Comparison of ENCODE assay signal across 9 mouse cellular contexts in genomic region chr7:16885905-16886304, GRCm38 (mm10). TPM values are rescaled to one million over a fixed set of nuclear protein-coding genes. Genes with fewer than 3 reads are reported as not detected.
DNase-seq lines count a peak whose midpoint lies in the region; ATAC-seq and TF ChIP-seq lines count a peak whose summit lies in the region.
"Had no signal": no experiment of that assay in that cellular context is flagged by ENCODE, and none has a peak within 500 bp of the region (broad histone marks: within the 10 kb centered on the region; RNA-seq: fewer than 3 reads in every experiment).

No protein-coding gene starts in this region.

- no peak for TF ChIP-seq POLR2A in ES-Bruce4 (IDR thresholded peaks at IDR 0.05; ENCODE audit: insufficient read depth, low read length)

- no peak for ATAC-seq in heart, embryonic 15.5 days (replicated peaks; ENCODE audit: insufficient number of reproducible peaks, insufficient read depth, low FRiP score, low read depth)
- no peak for ATAC-seq in forebrain, embryonic 13.5 days
- ATAC-seq in limb, embryonic 15.5 days (ENCODE audit: insufficient number of reproducible peaks, low FRiP score, low TSS enrichment, low read depth), result no peak

- peaks cover 28% of the 10 kb centered on the region for H3K4me1 ChIP-seq in heart, embryonic 15.5 days (replicated peaks)
- H3K4me1 ChIP-seq in ES-Bruce4 (ENCODE audit: control insufficient read depth, insufficient read depth, low read length), result peaks cover 5% of the 10 kb centered on the region
- peaks cover 3% of the 10 kb centered on the region for H3K4me1 ChIP-seq in forebrain, embryonic 13.5 days
- peaks cover 20% of the 10 kb centered on the region for H3K4me1 ChIP-seq in limb, embryonic 15.5 days

- peak overlapping the region; percentile 31 for H3K4me3 ChIP-seq in heart, embryonic 15.5 days
- peak overlapping the region; percentile 56 for H3K4me3 ChIP-seq in ES-Bruce4 (ENCODE audit: low read depth, low read length)
- H3K4me3 ChIP-seq in forebrain, embryonic 13.5 days, result peak overlapping the region; percentile 34
- H3K4me3 ChIP-seq in limb, embryonic 15.5 days, result peak overlapping the region; percentile 32

- peak overlapping the region; percentile 39; the same call in 1 of the 2 replicates for H3K4me2 ChIP-seq in heart, embryonic 15.5 days
- H3K4me2 ChIP-seq in forebrain, embryonic 13.5 days, result peak overlapping the region; percentile 46
- H3K4me2 ChIP-seq in limb, embryonic 15.5 days, result peak overlapping the region; percentile 25; the same call in 1 of the 2 replicates

- H3K27me3 ChIP-seq in heart, embryonic 15.5 days, result peaks cover 16% of the 10 kb centered on the region
- no peaks in the 10 kb centered on the region for H3K27me3 ChIP-seq in ES-Bruce4 (ENCODE audit: control insufficient read depth, insufficient read depth, low read length, poor library complexity, severe bottlenecking)
- H3K27me3 ChIP-seq in forebrain, embryonic 13.5 days, result peaks cover 61% of the 10 kb centered on the region
- 0 out of 2 replicates have a peak, but pooled peaks cover 3% of the 10 kb centered on the region for H3K27me3 ChIP-seq in limb, embryonic 15.5 days

- WGBS in heart, embryonic 15.5 days, result 59% methylated on average over 59 of the region's 59 CpGs
- 40% methylated on average over 38 of the region's 59 CpGs for WGBS in forebrain, embryonic 13.5 days
- 62% methylated on average over 59 of the region's 59 CpGs for whole genome bisulfite sequencing in limb, embryonic 15.5 days

- H3K9me3 ChIP-seq in heart, embryonic 15.5 days (replicated peaks), result peaks cover 7% of the 10 kb centered on the region; the same call in 1 of the 2 replicates
- H3K9me3 ChIP-seq in ES-Bruce4 (replicated peaks; ENCODE audit: control insufficient read depth, insufficient read depth, low read length, poor library complexity, severe bottlenecking), result no peaks in the 10 kb centered on the region
- H3K9me3 ChIP-seq in forebrain, embryonic 13.5 days (replicated peaks), result peaks cover 12% of the 10 kb centered on the region
- peaks cover 8% of the 10 kb centered on the region; the same call in 1 of the 2 replicates for H3K9me3 ChIP-seq in limb, embryonic 15.5 days

- peaks cover 37% of the 10 kb centered on the region for H3K36me3 ChIP-seq in heart, embryonic 15.5 days
- no peaks in the 10 kb centered on the region for H3K36me3 ChIP-seq in ES-Bruce4 (ENCODE audit: control insufficient read depth, insufficient read depth, low read length, poor library complexity, severe bottlenecking)
- peaks cover 44% of the 10 kb centered on the region for H3K36me3 ChIP-seq in forebrain, embryonic 13.5 days (ENCODE audit: poor library complexity, severe bottlenecking)
- peaks cover 70% of the 10 kb centered on the region for H3K36me3 ChIP-seq in limb, embryonic 15.5 days

- H3K27ac ChIP-seq in heart, embryonic 15.5 days, result no peak overlapping the region
- no peak overlapping the region for H3K27ac ChIP-seq in ES-Bruce4 (ENCODE audit: insufficient read depth, low read length)
- H3K27ac ChIP-seq in forebrain, embryonic 13.5 days, result no peak overlapping the region
- H3K27ac ChIP-seq in limb, embryonic 15.5 days, result no peak overlapping the region

- no peak for TF ChIP-seq CTCF in ES-Bruce4 (IDR thresholded peaks at IDR 0.05; ENCODE audit: low read depth, low read length)

- no peak overlapping the region for H3K9ac ChIP-seq in heart, embryonic 15.5 days
- peak overlapping the region; percentile 61 for H3K9ac ChIP-seq in ES-Bruce4 (ENCODE audit: low read depth, poor library complexity, severe bottlenecking)
- no peak overlapping the region for H3K9ac ChIP-seq in forebrain, embryonic 13.5 days
- H3K9ac ChIP-seq in limb, embryonic 15.5 days, result no peak overlapping the region

- intact Hi-C loops in heart, postnatal 36 days (cut with DNase I), result no loop called here

- DNase-seq in heart, postnatal 36 days, result no peak
- DNase-seq in cerebellum, adult 18-20 months, result no peak
- DNase-seq in Muller cell, postnatal 12 days (ENCODE audit: inconsistent ontology term), result no peak
- no peak for DNase-seq in c-Kit-positive CD71-positive TER-119-positive erythroid progenitor cells, embryonic 14.5 days (ENCODE audit: low spot score)

- TF ChIP-seq EP300 in ES-Bruce4 (IDR thresholded peaks at IDR 0.05; ENCODE audit: insufficient read depth, low read depth, low read length), result no peak

RNA-seq across cellular contexts. Expression of gene Gng8, which starts 5.7 kb away (rescaled TPM):
- polyA plus RNA-seq in heart, embryonic 15.5 days (2015; fragmentation: Nextera tagmentation; extraction: Ambion mirVana), result 4.2 and 5.2 TPM in 2 replicates
- total RNA-seq in heart, postnatal 36 days (2021), result 1 to 10 TPM in 1 of 2 experiments, under 1 TPM in 1; 0.54 to 1.3 TPM
- 4.5 and 4.6 TPM in 2 replicates for polyA plus RNA-seq in ES-Bruce4 (2011; ENCODE audit: insufficient read depth, insufficient read length, low read depth, missing spikeins)
- polyA plus RNA-seq in forebrain, embryonic 13.5 days (2015; fragmentation: Nextera tagmentation; extraction: Ambion mirVana), result 9.2 and 18.2 TPM in 2 replicates
- 11.8 and 15.0 TPM in 2 replicates for polyA plus RNA-seq in limb, embryonic 15.5 days (2015; fragmentation: Nextera tagmentation; extraction: Ambion mirVana)
- total RNA-seq: neutrophil, adult 5-6 weeks had no signal

RNA-seq across cellular contexts. Expression of gene Dact3, which starts 10.8 kb away (rescaled TPM):
- polyA plus RNA-seq in heart, embryonic 15.5 days (2015; fragmentation: Nextera tagmentation; extraction: Ambion mirVana), result 5.8 and 7.0 TPM in 2 replicates
- total RNA-seq in heart, postnatal 36 days (2021), result 10 to 100 TPM; 11.2 to 11.7 TPM
- polyA plus RNA-seq in ES-Bruce4 (2011; ENCODE audit: insufficient read depth, insufficient read length, low read depth, missing spikeins), result 19.2 and 20.8 TPM in 2 replicates
- 2.0 and 2.3 TPM in 2 replicates for polyA plus RNA-seq in forebrain, embryonic 13.5 days (2015; fragmentation: Nextera tagmentation; extraction: Ambion mirVana)
- polyA plus RNA-seq in limb, embryonic 15.5 days (2015; fragmentation: Nextera tagmentation; extraction: Ambion mirVana), result 4.0 TPM in 2 replicates

RNA-seq across cellular contexts. Expression of gene Ptgir, which starts 20.4 kb away (rescaled TPM):
- 0.86 and 1.2 TPM in 2 replicates for polyA plus RNA-seq in heart, embryonic 15.5 days (2015; fragmentation: Nextera tagmentation; extraction: Ambion mirVana)
- total RNA-seq in heart, postnatal 36 days (2021), result 1 to 10 TPM; 2.9 TPM
- not detected in 2 replicates for polyA plus RNA-seq in ES-Bruce4 (2011; ENCODE audit: insufficient read depth, insufficient read length, low read depth, missing spikeins)
- 0.14 and 0.37 TPM in 2 replicates for polyA plus RNA-seq in forebrain, embryonic 13.5 days (2015; fragmentation: Nextera tagmentation; extraction: Ambion mirVana)
- polyA plus RNA-seq in limb, embryonic 15.5 days (2015; fragmentation: Nextera tagmentation; extraction: Ambion mirVana), result 4.0 and 5.1 TPM in 2 replicates

RNA-seq across cellular contexts. Expression of gene Calm3, which starts 38.0 kb away (rescaled TPM):
- polyA plus RNA-seq in heart, embryonic 15.5 days (2015; fragmentation: Nextera tagmentation; extraction: Ambion mirVana), result 96.4 and 98.4 TPM in 2 replicates
- total RNA-seq in heart, postnatal 36 days (2021), result 100 to 1,000 TPM; 182 to 193 TPM
- 358 and 368 TPM in 2 replicates for polyA plus RNA-seq in ES-Bruce4 (2011; ENCODE audit: insufficient read depth, insufficient read length, low read depth, missing spikeins)
- 271 and 296 TPM in 2 replicates for polyA plus RNA-seq in forebrain, embryonic 13.5 days (2015; fragmentation: Nextera tagmentation; extraction: Ambion mirVana)
- 85.8 and 99.4 TPM in 2 replicates for polyA plus RNA-seq in limb, embryonic 15.5 days (2015; fragmentation: Nextera tagmentation; extraction: Ambion mirVana)

RNA-seq across cellular contexts. Expression of gene Prkd2, which starts 43.2 kb away (rescaled TPM):
- polyA plus RNA-seq in heart, embryonic 15.5 days (2015; fragmentation: Nextera tagmentation; extraction: Ambion mirVana), result 9.9 and 13.3 TPM in 2 replicates
- total RNA-seq in heart, postnatal 36 days (2021), result 10 to 100 TPM; 17.8 to 19.3 TPM
- 18.4 and 18.5 TPM in 2 replicates for polyA plus RNA-seq in ES-Bruce4 (2011; ENCODE audit: insufficient read depth, insufficient read length, low read depth, missing spikeins)
- polyA plus RNA-seq in forebrain, embryonic 13.5 days (2015; fragmentation: Nextera tagmentation; extraction: Ambion mirVana), result 7.7 and 8.3 TPM in 2 replicates
- 20.5 and 21.9 TPM in 2 replicates for polyA plus RNA-seq in limb, embryonic 15.5 days (2015; fragmentation: Nextera tagmentation; extraction: Ambion mirVana)
